Comparison of ENCODE assay signal across 8 mouse cellular contexts in genomic region chr5:29196264-29196658, GRCm38 (mm10). TPM values are rescaled to one million over a fixed set of nuclear protein-coding genes. Genes with fewer than 3 reads are reported as not detected.
DNase-seq lines count a peak whose midpoint lies in the region; ATAC-seq lines count a peak whose summit lies in the region.

No protein-coding gene starts in this region.

- 10% methylated on average over 12 of the region's 12 CpGs for WGBS in kidney, embryonic 15.5 days
- 8% methylated on average over 12 of the region's 12 CpGs for WGBS in embryonic facial prominence, embryonic 12.5 days
- WGBS in hindbrain, embryonic 14.5 days: 7% methylated on average over 12 of the region's 12 CpGs
- 7% methylated on average over 12 of the region's 12 CpGs for WGBS in midbrain, embryonic 15.5 days

- peak; percentile 22; the same call in 1 of the 2 replicates for ATAC-seq in kidney, embryonic 15.5 days (replicated peaks; ENCODE audit: low FRiP score)
- ATAC-seq in embryonic facial prominence, embryonic 12.5 days (ENCODE audit: insufficient number of reproducible peaks, insufficient read depth, low FRiP score, low TSS enrichment): peak; percentile 68
- peak; percentile 37; the same call in 1 of the 2 replicates for ATAC-seq in hindbrain, embryonic 14.5 days (ENCODE audit: low FRiP score)
- ATAC-seq in midbrain, embryonic 15.5 days (replicated peaks): peak; percentile 68
- ATAC-seq in monocyte, adult 5-6 weeks (replicated peaks; ENCODE audit: insufficient number of reproducible peaks, low FRiP score, low TSS enrichment, poor library complexity, severe bottlenecking): no peak

- peak overlapping the region; percentile 82 for H3K4me2 ChIP-seq in kidney, embryonic 15.5 days
- peak overlapping the region; percentile 59 for H3K4me2 ChIP-seq in embryonic facial prominence, embryonic 12.5 days (replicated peaks)
- H3K4me2 ChIP-seq in hindbrain, embryonic 14.5 days (replicated peaks): peak overlapping the region; percentile 84
- peak overlapping the region; percentile 63 for H3K4me2 ChIP-seq in midbrain, embryonic 15.5 days

- no peak overlapping the region for H3K27ac ChIP-seq in kidney, embryonic 15.5 days
- no peak overlapping the region for H3K27ac ChIP-seq in embryonic facial prominence, embryonic 12.5 days
- H3K27ac ChIP-seq in hindbrain, embryonic 14.5 days: peak overlapping the region; percentile 70
- peak overlapping the region; percentile 92 for H3K27ac ChIP-seq in midbrain, embryonic 15.5 days

- DNase-seq in kidney, postnatal 4 days: no peak
- no peak for DNase-seq in hindbrain, embryonic 14.5 days (ENCODE audit: low spot score)
- DNase-seq in urinary bladder, postnatal 25 days (ENCODE audit: low spot score): no peak
- no peak for DNase-seq in retina, postnatal 1 day

- H3K27me3 ChIP-seq in kidney, embryonic 15.5 days: no peaks in the 10 kb centered on the region; the same call in 1 of the 2 replicates
- no peaks in the 10 kb centered on the region for H3K27me3 ChIP-seq in embryonic facial prominence, embryonic 12.5 days
- H3K27me3 ChIP-seq in hindbrain, embryonic 14.5 days (ENCODE audit: control insufficient read depth, insufficient read depth, low read length): no peaks in the 10 kb centered on the region
- H3K27me3 ChIP-seq in midbrain, embryonic 15.5 days (replicated peaks): no peaks in the 10 kb centered on the region

- no peaks in the 10 kb centered on the region for H3K9me3 ChIP-seq in kidney, embryonic 15.5 days (replicated peaks)
- no peaks in the 10 kb centered on the region for H3K9me3 ChIP-seq in embryonic facial prominence, embryonic 12.5 days
- H3K9me3 ChIP-seq in hindbrain, embryonic 14.5 days (ENCODE audit: control insufficient read depth, low read length): no peaks in the 10 kb centered on the region
- no peaks in the 10 kb centered on the region for H3K9me3 ChIP-seq in midbrain, embryonic 15.5 days

- no peaks in the 10 kb centered on the region for H3K36me3 ChIP-seq in kidney, embryonic 15.5 days
- no peaks in the 10 kb centered on the region for H3K36me3 ChIP-seq in embryonic facial prominence, embryonic 12.5 days
- H3K36me3 ChIP-seq in hindbrain, embryonic 14.5 days (replicated peaks; ENCODE audit: control insufficient read depth, insufficient read depth): no peaks in the 10 kb centered on the region
- no peaks in the 10 kb centered on the region for H3K36me3 ChIP-seq in midbrain, embryonic 15.5 days (replicated peaks)

- peak overlapping the region; percentile 59 for H3K9ac ChIP-seq in kidney, embryonic 15.5 days
- peak overlapping the region; percentile 40 for H3K9ac ChIP-seq in embryonic facial prominence, embryonic 12.5 days
- H3K9ac ChIP-seq in hindbrain, embryonic 14.5 days: peak overlapping the region; percentile 60
- H3K9ac ChIP-seq in midbrain, embryonic 15.5 days: peak overlapping the region; percentile 43

- H3K4me3 ChIP-seq in kidney, embryonic 15.5 days (replicated peaks): peak overlapping the region; percentile 67
- peak overlapping the region; percentile 58 for H3K4me3 ChIP-seq in embryonic facial prominence, embryonic 12.5 days
- H3K4me3 ChIP-seq in hindbrain, embryonic 14.5 days (replicated peaks; ENCODE audit: low read length): peak overlapping the region; percentile 53
- H3K4me3 ChIP-seq in midbrain, embryonic 15.5 days: peak overlapping the region; percentile 66

- H3K4me1 ChIP-seq in kidney, embryonic 15.5 days: peaks cover 8% of the 10 kb centered on the region
- 0 out of 2 replicates have a peak, but pooled peaks cover 3% of the 10 kb centered on the region for H3K4me1 ChIP-seq in embryonic facial prominence, embryonic 12.5 days
- peaks cover 6% of the 10 kb centered on the region; the same call in 1 of the 2 replicates for H3K4me1 ChIP-seq in hindbrain, embryonic 14.5 days (replicated peaks; ENCODE audit: control insufficient read depth, insufficient read depth, low read length)
- peaks cover 9% of the 10 kb centered on the region for H3K4me1 ChIP-seq in midbrain, embryonic 15.5 days

RNA-seq across cellular contexts. Expression of gene Rnf32, which starts 0.5 kb away (rescaled TPM):
- 1.8 and 2.2 TPM in 2 replicates for polyA plus RNA-seq in kidney, embryonic 15.5 days (2015; fragmentation: Nextera tagmentation; extraction: Ambion mirVana)
- 5.3 TPM in 2 replicates for polyA plus RNA-seq in embryonic facial prominence, embryonic 12.5 days (2016; fragmentation: Nextera tagmentation; extraction: Ambion mirVana)
- polyA plus RNA-seq in hindbrain, embryonic 14.5 days (2014; fragmentation: Nextera tagmentation; extraction: Ambion mirVana): 18.7 and 19.8 TPM in 2 replicates
- 17.4 and 19.7 TPM in 2 replicates for polyA plus RNA-seq in midbrain, embryonic 15.5 days (2015; fragmentation: Nextera tagmentation; extraction: Ambion mirVana)
- 0.97 TPM in 1 of 3 replicates, not detected in the others for total RNA-seq in monocyte, adult 5-6 weeks (2017)

Comparison
In these comparisons a context has a peak if more than half of its experiments do, and no peak if none do; other contexts are left out.
1. H3K27ac ChIP-seq: peak in hindbrain, embryonic 14.5 days (single experiment) and midbrain, embryonic 15.5 days (single experiment); none in kidney, embryonic 15.5 days (single experiment) and embryonic facial prominence, embryonic 12.5 days (single experiment).
2. Peak in every context shown above with its lines, with median percentiles within 50 percentile points of each other: H3K4me2 ChIP-seq, H3K4me3 ChIP-seq and H3K9ac ChIP-seq.